Mouse (Mus musculus): ENCODE measurements around the gene Ctc1. TPM values are rescaled to one million over a fixed set of nuclear protein-coding genes. Genes with fewer than 3 reads are reported as not detected.
"Not testable (repeated sequence)": the region's sequence is repeated elsewhere in the genome, so short reads cannot be mapped to it uniquely, and the experiment has no call there.

The Ctc1 gene
- polyA plus RNA-seq, 1 experiment: 30.1 TPM

DNA sequence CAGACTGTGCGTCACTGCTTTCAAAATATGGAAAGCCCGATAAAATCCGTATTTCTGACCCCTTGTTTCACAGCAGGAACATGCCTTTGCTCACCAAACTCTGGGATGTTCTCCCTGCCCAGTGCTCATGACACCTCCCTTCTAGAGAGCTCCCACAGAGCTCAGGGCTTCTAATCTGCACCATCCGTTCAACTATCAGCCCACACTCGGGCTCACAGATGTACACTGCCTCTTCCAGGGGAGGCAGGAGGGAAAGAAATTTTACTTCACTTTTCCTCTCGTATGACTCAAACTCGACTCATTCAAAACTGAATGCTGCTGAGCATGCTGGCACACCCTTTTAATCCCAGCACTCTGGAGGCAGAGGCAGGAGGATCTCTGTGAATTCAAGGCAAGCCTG is 10.5 kb upstream of the Ctc1 start:
- TF ChIP-seq POLR2A (IDR thresholded peaks at IDR 0.05; ENCODE audit: borderline replicate concordance, extremely low read depth, low read depth, low read length) (no peak), CTCF (IDR thresholded peaks at IDR 0.05; ENCODE audit: insufficient read depth, low read length) (no peak)
- Histone ChIP-seq H3K4me1 (ENCODE audit: control insufficient read depth, insufficient read depth, low read length) (no peaks in the 10 kb centered on the region), H3K4me3 (replicated peaks; ENCODE audit: extremely low read depth, low read depth, low read length) (no peak overlapping the region)
- no peak for DNase-seq
- WGBS: 87% methylated on average over 7 of the region's 7 CpGs

DNA sequence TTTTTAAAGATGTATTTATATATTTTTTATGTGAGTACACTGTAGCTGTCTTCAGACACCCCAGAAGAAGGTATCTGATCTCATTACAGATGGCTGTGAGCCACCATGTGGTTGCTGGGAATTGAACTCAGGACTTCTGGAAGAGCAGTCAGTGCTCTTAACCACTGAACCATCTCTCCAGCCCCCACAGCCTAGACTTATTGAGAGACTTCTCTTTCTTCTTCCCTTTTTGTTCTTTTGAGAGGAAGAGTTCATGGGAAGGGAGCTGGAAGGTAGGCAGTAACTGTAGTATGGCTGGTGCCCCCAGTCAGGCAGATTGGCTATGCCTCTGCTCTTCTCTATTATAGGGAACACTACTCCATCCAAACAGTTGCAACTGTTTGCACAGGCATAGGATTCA is 9.1 kb upstream of the Ctc1 start:
- not testable (repeated sequence) for DNase-seq; H3K4me3 ChIP-seq (replicated peaks; ENCODE audit: extremely low read depth, low read depth, low read length); H3K4me1 ChIP-seq (ENCODE audit: control insufficient read depth, insufficient read depth, low read length)

DNA sequence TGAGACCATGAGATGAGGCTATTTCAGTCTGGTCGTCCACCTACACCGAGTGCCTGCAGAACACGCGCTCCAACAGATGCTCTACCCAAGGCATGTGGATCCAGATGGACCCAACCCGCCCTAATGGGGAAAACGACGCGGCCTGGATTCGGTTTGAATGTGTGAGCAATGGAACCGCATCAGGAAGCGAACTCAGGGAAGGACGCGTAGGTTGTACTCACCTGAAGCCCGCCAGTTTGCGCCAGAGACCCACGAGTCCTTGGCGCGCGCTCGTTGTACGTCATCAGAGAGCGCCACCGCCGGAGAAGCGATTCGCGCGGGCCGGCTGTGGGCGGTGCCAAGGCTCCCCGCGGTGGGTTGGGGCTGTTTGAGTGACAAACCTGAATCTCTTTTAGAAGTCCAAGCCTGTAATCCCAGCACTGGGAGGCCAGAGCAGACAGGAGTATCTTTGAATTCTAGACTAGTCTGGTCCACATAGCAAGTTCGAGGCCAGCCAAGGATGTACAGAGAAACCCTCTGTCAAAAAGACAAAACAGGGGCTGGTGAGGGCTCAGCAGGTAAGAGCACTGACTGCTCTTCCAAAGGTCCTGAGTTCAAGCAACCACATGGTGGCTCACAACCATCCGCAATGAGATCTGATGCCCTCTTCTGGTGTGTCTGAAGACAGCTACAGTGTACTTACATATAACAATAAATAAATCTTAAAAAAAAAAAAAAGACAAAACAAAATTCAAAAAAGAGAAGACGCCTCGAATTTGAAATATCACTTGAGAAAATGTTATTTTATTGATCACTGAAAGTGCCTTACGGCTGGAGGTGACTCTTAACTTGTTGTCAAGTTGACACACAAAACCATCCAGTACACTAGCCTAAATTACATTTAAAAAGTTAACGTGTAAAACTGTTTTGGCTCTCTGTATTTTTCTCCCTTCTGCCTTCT is 7.3 kb upstream of the Ctc1 start, which contains the start of gene Pfas:
TSS of gene Pfas (minus strand) at position 279 of the 940 bp plus-strand sequence.
- peak; percentile 89 for DNase-seq
- no peaks in the 10 kb centered on the region for H3K4me1 ChIP-seq (ENCODE audit: control insufficient read depth, insufficient read depth, low read length)
- TF ChIP-seq POLR2A (IDR thresholded peaks at IDR 0.05; ENCODE audit: borderline replicate concordance, extremely low read depth, low read depth, low read length) (peak; percentile 22; the same call in 1 of the 2 replicates), CTCF (IDR thresholded peaks at IDR 0.05; ENCODE audit: insufficient read depth, low read length) (no peak)
- WGBS: 8% methylated on average over 38 of the region's 38 CpGs
- H3K4me3 ChIP-seq (replicated peaks; ENCODE audit: extremely low read depth, low read depth, low read length): peak within 1 kb of the TSS; percentile 72

DNA sequence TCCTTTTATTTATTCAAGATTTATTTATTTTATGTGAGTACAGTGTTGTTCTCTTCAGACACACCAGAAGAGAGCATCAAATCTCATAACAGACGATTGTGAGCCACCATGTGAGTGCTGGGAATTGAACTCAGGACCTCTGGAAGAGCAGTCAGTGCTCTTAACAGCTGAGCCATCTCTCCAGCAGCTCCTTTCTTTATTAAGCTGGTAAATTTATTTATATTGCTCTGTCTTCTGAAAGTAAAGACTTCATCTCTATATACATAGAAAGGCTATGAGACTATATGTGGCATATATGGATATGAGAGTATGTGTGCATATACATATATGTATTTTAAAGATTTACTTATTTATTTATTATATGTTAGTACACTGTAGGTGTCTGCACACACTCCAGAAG is 6.2 kb upstream of the Ctc1 start:
- 86% methylated on average over 1 of the region's 1 CpGs for WGBS
- DNase-seq: no peak
- Histone ChIP-seq H3K4me1 (ENCODE audit: control insufficient read depth, insufficient read depth, low read length) (no peaks in the 10 kb centered on the region), H3K4me3 (replicated peaks; ENCODE audit: extremely low read depth, low read depth, low read length) (no peak overlapping the region)
- TF ChIP-seq POLR2A (IDR thresholded peaks at IDR 0.05; ENCODE audit: borderline replicate concordance, extremely low read depth, low read depth, low read length) (no peak), CTCF (IDR thresholded peaks at IDR 0.05; ENCODE audit: insufficient read depth, low read length) (no peak)

DNA sequence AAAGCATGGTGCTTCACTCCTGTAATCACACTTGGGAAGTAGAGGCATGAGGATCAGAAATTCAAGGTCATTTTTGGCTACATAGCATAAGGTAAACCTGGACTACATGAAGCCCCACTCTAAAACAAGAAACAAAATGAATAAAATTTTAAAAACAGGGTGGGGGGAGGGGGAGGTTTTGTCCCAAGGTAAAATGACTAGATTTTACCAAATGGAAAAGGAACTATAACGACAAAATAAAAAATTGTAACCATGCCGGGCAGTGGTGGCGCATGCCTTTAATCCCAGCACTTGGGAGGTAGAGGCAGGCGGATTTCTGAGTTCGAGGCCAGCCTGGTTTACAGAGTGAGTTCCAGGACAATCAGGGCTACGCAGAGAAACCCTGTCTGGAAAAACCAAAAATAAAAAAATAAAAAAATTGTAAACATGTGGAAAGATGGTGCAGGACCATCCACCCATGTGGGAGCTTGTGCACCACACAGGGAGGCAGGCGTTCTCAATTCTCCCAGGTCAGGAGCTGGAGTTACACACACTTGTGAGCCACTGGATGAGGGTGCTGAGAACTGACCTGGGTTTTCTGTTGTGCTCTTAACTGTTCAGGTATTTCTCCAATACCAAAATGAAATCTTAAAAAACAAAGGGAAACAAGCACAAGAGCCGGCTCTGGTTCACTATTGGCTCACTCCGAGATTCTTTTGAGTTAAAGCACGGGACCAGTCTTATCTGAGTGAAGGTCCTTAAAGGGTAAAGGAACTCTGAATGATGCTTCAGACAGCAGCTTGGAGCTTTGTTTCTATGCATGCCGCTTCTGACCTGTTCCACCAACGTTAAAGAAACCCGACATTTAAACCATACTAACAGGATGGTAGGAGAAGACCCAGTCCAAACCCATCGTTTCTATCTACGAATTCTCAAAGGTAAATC is 5.0 kb upstream of the Ctc1 start:
- H3K4me1 ChIP-seq (ENCODE audit: control insufficient read depth, insufficient read depth, low read length): 0 out of 2 replicates have a peak, but pooled peaks cover 3% of the 10 kb centered on the region
- TF ChIP-seq CTCF (IDR thresholded peaks at IDR 0.05; ENCODE audit: insufficient read depth, low read length): no peak
- TF ChIP-seq POLR2A (IDR thresholded peaks at IDR 0.05; ENCODE audit: borderline replicate concordance, extremely low read depth, low read depth, low read length): no peak
- DNase-seq: no peak
- 79% methylated on average over 15 of the region's 15 CpGs for WGBS
- no peak overlapping the region for H3K4me3 ChIP-seq (replicated peaks; ENCODE audit: extremely low read depth, low read depth, low read length)

DNA sequence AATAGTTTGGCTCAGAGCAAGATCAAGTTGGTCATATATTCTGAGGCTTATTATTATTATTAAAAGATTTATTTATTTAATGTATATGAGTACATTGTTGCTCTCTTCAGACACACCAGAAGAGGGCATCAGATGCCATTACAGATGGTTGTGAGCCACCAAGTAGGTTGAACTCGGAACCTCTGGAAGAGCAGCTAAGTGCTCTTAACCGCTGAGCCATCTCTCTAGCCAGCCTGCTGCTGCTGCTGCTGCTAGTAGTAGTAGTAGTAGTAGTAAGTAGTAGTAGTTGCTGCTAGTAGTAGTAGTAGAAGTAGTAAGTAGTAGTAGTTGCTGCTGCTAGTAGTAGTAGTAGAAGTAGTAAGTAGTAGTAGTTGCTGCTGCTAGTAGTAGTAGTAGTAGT is 4.3 kb upstream of the Ctc1 start:
- H3K4me3 ChIP-seq (replicated peaks; ENCODE audit: extremely low read depth, low read depth, low read length); DNase-seq; H3K4me1 ChIP-seq (ENCODE audit: control insufficient read depth, insufficient read depth, low read length): not testable (repeated sequence)
- 47% methylated on average over 2 of the region's 2 CpGs for WGBS

DNA sequence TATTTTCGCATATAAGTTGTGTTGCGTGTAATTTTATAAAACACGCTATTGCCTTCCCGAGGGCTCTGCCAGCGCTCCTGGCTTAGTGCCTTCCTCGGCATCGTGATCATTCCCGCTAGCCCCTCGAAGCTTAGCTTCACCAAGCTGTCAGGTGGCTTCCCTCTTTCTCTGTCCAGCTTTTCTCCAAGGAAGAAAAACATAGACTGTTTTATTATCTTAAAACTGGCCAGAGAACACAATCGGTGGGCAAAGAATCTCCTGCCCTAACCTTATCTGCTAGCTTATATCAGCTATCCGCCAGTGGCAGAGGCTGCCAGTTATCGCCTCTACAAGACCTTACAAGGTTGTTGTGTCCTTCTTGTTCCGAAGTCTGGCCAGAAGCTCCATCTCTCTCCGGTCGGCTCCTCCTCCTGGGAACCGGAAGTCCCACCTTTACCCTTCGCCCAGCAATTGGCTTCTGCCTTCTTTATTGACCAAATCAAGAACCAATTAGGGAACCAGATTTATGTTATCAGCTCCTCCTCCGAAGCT is 3.6 kb upstream of the Ctc1 start:
- Histone ChIP-seq H3K4me1 (ENCODE audit: control insufficient read depth, insufficient read depth, low read length) (peaks cover 3% of the 10 kb centered on the region; the same call in 1 of the 2 replicates), H3K4me3 (replicated peaks; ENCODE audit: extremely low read depth, low read depth, low read length) (peak overlapping the region; percentile 62)
- TF ChIP-seq CTCF (IDR thresholded peaks at IDR 0.05; ENCODE audit: insufficient read depth, low read length): no peak
- peak; percentile 87; the same call in 1 of the 2 replicates for TF ChIP-seq POLR2A (IDR thresholded peaks at IDR 0.05; ENCODE audit: borderline replicate concordance, extremely low read depth, low read depth, low read length)
- DNase-seq: peak; percentile 85
- WGBS: under 1% methylated on average over 18 of the region's 18 CpGs

DNA sequence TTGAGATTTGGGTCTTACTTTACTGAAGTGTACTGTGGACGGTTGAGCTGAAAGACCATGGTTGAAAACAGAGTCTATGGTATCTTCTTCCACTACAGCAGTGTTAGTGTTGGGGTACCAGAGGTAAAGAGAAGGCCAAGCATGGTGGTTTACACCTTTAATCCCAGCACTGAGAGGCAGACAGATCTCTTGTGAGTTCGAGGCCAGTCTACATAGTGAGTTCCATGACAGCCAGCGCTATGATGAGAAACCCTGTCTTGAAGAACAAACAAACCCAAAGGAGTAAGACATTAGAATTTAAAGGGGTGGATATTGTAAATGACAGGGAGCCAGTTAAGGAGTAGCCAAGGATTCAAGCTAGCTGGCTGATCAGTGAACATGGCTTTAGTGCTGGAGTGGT is 1.0 kb downstream of the Ctc1 start:
- no peak overlapping the region for H3K4me3 ChIP-seq (replicated peaks; ENCODE audit: extremely low read depth, low read depth, low read length)
- DNase-seq: no peak
- WGBS: 56% methylated on average over 3 of the region's 3 CpGs
- peaks cover 3% of the 10 kb centered on the region; the same call in 1 of the 2 replicates for H3K4me1 ChIP-seq (ENCODE audit: control insufficient read depth, insufficient read depth, low read length)
- TF ChIP-seq POLR2A (IDR thresholded peaks at IDR 0.05; ENCODE audit: borderline replicate concordance, extremely low read depth, low read depth, low read length) (no peak), CTCF (IDR thresholded peaks at IDR 0.05; ENCODE audit: insufficient read depth, low read length) (no peak)

DNA sequence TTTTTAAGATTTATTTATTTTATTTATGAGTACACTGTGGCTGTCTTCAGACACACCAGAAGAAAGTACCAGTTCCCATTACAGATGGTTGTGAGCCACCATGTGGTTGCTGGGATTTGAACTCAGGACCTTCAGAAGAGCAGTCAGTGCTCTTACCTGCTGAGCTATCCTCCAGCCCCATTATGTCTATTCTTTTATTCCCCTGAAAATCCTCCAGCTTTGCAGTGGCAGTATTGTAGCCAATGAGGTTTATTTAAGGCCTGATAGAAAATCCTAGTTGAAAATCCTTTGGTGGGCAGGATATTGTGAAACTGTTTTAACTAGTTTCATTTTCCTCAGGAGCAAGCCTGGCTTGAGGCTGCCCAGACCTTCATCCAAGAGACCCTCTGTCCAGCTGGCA is 5.0 kb downstream of the Ctc1 start:
- DNase-seq: no peak
- H3K4me1 ChIP-seq (ENCODE audit: control insufficient read depth, insufficient read depth, low read length): no peaks in the 10 kb centered on the region; the same call in 1 of the 2 replicates
- TF ChIP-seq CTCF (IDR thresholded peaks at IDR 0.05; ENCODE audit: insufficient read depth, low read length): no peak
- no peak for TF ChIP-seq POLR2A (IDR thresholded peaks at IDR 0.05; ENCODE audit: borderline replicate concordance, extremely low read depth, low read depth, low read length)
- no peak overlapping the region for H3K4me3 ChIP-seq (replicated peaks; ENCODE audit: extremely low read depth, low read depth, low read length)
